Mouse (Mus musculus) embryonic facial prominence, embryonic 11.5 days (tissue): ENCODE results near the gene Irf2bp2. TPM values are rescaled to one million over a fixed set of nuclear protein-coding genes. Genes with fewer than 3 reads are reported as not detected.

Experiments used
- ATAC-seq: fragments of 200-750 bp; cut with Nextera tagmentation; replicated peaks from 2 replicates; pipeline ENCODE4 v1.8.0; 2017; ENCODE audit warnings: low read depth; ENCODE audit not compliant: insufficient number of reproducible peaks, low FRiP score, low TSS enrichment
- DNase-seq: peaks from one replicate; pipeline ENCODE4 v3.0.0-alpha.2; 2015; ENCODE audit warnings: low spot score
- H3K27ac ChIP-seq: fragments of 300-500 bp; sonication (generic); replicated peaks from 2 replicates; pipeline ENCODE4 v1.5.1; 2014; ENCODE audit warnings: mild to moderate bottlenecking, low read depth, low read length, control low read depth
- H3K27me3 ChIP-seq: fragments of 300-500 bp; sonication (generic); 2 replicates; pipeline ENCODE4 v1.6.1; 2014; ENCODE audit warnings: mild to moderate bottlenecking, low read length, moderate library complexity, mixed read lengths; ENCODE audit not compliant: control insufficient read depth, insufficient read depth
- H3K36me3 ChIP-seq: fragments of 300-500 bp; sonication (generic); replicated peaks from 2 replicates; pipeline ENCODE4 v1.6.1; 2014; ENCODE audit warnings: low read depth, mild to moderate bottlenecking, low read length, moderate library complexity, mixed read lengths; ENCODE audit not compliant: control insufficient read depth, insufficient read depth
- H3K4me1 ChIP-seq: fragments of 300-500 bp; sonication (generic); 2 replicates; pipeline ENCODE4 v1.6.1; 2014; ENCODE audit warnings: low read length, mixed read lengths; ENCODE audit not compliant: control insufficient read depth, insufficient read depth
- H3K4me2 ChIP-seq: fragments of 300-500 bp; sonication (generic); 2 replicates; pipeline ENCODE4 v1.6.1; 2014; ENCODE audit warnings: low read depth, mild to moderate bottlenecking, control low read depth, low read length, moderate library complexity
- H3K4me3 ChIP-seq: fragments of 300-500 bp; sonication (generic); 2 replicates; pipeline ENCODE4 v1.5.1; 2014; ENCODE audit warnings: low read depth, low read length, control low read depth
- H3K9ac ChIP-seq: fragments of 300-500 bp; sonication (generic); replicated peaks from 2 replicates; pipeline ENCODE4 v1.6.1; 2014; ENCODE audit warnings: mild to moderate bottlenecking, control low read depth, low read length
- H3K9me3 ChIP-seq: fragments of 300-500 bp; sonication (generic); replicated peaks from 2 replicates; pipeline ENCODE4 v1.6.1; 2016; ENCODE audit warnings: mild to moderate bottlenecking, low read length, inconsistent platforms, mixed read lengths; ENCODE audit not compliant: control insufficient read depth
- WGBS: fragments of 180-500 bp; shearing (Covaris S2); extraction: QIAGEN DNeasy Blood & Tissue Kit; methylation state at CpG from one replicate; pipeline ENCODE4 v1.1.7; 2014; 5-methylcytosine and 5-hydroxymethylcytosine counted together
- polyA plus RNA-seq: library from polyadenylated mRNA; unstranded; fragments of >200 nt; fragmentation: Nextera tagmentation; extraction: Ambion mirVana; gene quantifications from 2 replicates; pipeline ENCODE4 v1.2.1, GENCODE M21; 2014

Gene Irf2bp2
- polyA plus RNA-seq, 1 experiment from 2014 or later: 6.9 TPM

DNA sequence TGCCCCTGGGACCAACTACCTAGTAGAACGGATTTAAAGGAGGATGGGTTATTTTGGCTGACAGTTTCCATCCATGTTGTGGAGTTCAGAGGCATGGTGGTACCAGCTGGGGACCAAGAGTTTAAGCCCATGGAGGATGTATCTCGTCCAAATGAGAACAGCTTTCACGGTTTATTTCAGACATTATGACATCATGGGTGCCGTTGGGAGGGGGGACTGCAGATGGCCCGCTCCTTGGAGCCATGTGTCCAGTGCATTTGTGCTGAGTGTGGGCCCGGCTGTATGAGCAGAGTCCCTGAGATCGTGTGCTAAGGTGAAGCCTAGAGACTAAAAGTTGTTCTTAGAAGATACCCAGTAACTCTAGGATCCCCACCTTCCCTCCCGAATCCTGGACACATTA lies 50.4 kb downstream of the Irf2bp2 start:
- H3K27ac ChIP-seq: no peak overlapping the region
- H3K9ac ChIP-seq: no peak overlapping the region
- H3K4me3 ChIP-seq: no peak overlapping the region
- H3K4me1 ChIP-seq: peaks cover 5% of the 10 kb centered on the region; the same call in 1 of the 2 replicates
- 85% methylated on average over 8 of the region's 8 CpGs for WGBS
- H3K9me3 ChIP-seq: no peaks in the 10 kb centered on the region
- H3K4me2 ChIP-seq: no peak overlapping the region
- no peak for ATAC-seq
- DNase-seq: no peak
- H3K36me3 ChIP-seq: no peaks in the 10 kb centered on the region
- H3K27me3 ChIP-seq: no peaks in the 10 kb centered on the region

DNA sequence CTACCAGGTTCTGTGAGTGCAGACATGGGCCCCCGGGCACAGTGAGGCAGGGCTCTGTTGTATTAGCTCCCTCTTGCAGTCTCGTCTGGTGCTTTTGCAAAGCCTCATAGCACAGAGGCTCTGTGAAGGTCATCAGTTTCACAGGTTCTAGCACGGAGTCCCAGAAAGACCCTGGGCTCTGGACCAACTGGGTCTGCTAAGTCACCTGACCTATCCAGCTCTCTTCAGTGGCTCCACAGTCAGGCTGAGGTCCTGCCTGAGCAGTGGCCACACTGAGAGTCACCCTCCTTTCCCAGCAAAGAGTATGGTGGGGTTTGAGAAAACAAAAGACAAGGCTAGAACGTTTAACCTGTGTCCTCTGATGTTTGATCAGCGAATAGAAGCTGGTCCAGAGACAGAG lies 51.0 kb downstream of the Irf2bp2 start:
- Histone ChIP-seq H3K4me3 (no peak overlapping the region), H3K4me1 (peaks cover 5% of the 10 kb centered on the region; the same call in 1 of the 2 replicates), H3K9ac (no peak overlapping the region), H3K27ac (no peak overlapping the region), H3K36me3 (no peaks in the 10 kb centered on the region), H3K4me2 (no peak overlapping the region), H3K27me3 (no peaks in the 10 kb centered on the region), H3K9me3 (no peaks in the 10 kb centered on the region)
- 76% methylated on average over 5 of the region's 5 CpGs for WGBS
- no peak for ATAC-seq
- DNase-seq: no peak

DNA sequence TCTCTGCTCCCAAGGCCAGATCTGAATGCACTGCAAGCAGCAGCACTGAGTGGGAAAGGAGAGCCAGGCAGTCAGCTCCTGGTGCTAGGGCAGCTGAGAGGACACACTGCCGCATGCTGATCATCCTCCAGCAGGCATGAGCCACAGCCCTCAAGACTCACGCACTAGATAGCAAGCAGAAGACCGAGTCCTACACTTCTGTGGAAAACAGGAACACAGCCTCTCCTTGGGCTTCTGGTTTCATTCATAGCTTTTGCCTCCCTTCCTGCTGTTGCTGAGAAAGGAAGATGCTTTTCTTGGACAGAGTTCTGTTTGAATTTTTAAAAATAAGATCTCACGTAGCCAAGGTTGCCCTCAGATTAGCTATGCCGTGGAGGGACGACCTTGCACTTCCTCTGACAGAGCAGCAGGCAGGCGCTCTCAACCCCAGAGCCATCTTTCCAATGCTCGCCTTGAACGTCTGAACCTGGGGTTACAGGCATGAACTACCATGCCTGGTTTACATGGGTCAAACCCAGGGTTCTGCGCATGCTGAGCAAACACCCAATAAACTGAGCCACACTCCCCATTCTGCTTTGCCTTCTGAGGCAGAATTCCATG lies 51.6 kb downstream of the Irf2bp2 start:
- Histone ChIP-seq H3K27me3 (no peaks in the 10 kb centered on the region), H3K9me3 (no peaks in the 10 kb centered on the region), H3K36me3 (no peaks in the 10 kb centered on the region), H3K9ac (no peak overlapping the region), H3K4me1 (peaks cover 5% of the 10 kb centered on the region; the same call in 1 of the 2 replicates), H3K4me3 (no peak overlapping the region), H3K27ac (no peak overlapping the region), H3K4me2 (no peak overlapping the region)
- WGBS: 67% methylated on average over 10 of the region's 10 CpGs
- DNase-seq: no peak
- no peak for ATAC-seq

DNA sequence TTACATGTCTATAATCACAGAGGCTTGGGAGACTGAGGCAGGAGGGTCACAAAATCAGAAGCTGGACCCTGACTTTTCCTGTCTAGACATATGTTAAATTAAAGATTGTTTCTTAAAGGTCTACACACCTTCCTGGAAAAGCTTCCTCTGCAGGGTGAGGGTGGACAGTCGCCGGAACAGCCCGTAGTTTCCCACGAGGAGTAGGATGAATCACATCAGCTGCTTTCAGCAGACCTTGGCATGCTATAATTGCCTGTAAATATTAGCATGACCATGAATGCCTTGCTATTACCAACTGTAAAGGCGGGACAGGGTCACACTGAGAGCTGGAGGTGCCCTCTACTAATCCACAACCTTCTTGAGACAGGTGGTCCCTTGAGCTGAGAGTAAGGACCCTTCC lies 53.5 kb downstream of the Irf2bp2 start:
- DNase-seq (no peak), ATAC-seq (no peak)
- Histone ChIP-seq H3K27me3 (no peaks in the 10 kb centered on the region), H3K27ac (no peak overlapping the region), H3K36me3 (no peaks in the 10 kb centered on the region), H3K9ac (no peak overlapping the region), H3K4me3 (no peak overlapping the region), H3K4me1 (peaks cover 5% of the 10 kb centered on the region; the same call in 1 of the 2 replicates), H3K4me2 (no peak overlapping the region), H3K9me3 (no peaks in the 10 kb centered on the region)
- 86% methylated on average over 5 of the region's 5 CpGs for WGBS

DNA sequence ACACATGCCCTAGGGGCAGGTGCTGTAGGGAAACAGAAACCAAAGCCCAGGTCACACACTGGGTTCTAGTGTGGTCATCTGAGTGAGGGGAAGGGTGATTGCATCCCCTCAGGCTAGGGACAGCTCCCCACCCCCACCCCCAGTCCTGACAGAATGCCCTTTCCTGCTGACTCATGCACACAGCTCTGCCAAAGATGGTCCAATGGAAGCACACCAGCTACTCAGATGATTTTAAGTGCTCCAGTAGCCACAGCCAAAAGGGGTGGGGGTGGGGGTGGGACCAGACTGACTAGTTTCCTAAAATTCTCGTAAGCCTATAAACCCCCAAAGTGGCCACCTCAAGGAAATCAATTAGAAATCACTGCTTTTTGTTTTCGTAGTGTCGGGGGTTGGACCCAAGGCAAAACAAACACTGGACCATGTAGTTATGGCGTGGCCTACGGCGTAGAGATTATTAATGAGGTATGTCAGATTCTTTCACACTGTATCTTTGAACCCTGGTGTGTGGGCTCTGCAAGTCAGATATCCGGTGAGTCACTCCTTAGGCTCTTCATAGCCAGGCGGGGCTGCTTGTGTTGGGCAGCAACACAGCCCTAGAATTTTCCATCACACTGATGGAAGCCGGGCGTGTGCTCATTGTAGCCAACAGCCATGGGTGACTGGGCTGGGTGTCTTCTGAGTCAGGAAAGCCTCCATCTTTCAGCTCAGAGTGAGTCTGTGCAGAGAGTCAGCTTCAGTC lies 54.3 kb downstream of the Irf2bp2 start:
- no peak for DNase-seq
- H3K4me3 ChIP-seq: no peak overlapping the region
- no peaks in the 10 kb centered on the region for H3K36me3 ChIP-seq
- WGBS: 71% methylated on average over 10 of the region's 10 CpGs
- no peak overlapping the region for H3K9ac ChIP-seq
- no peak overlapping the region for H3K27ac ChIP-seq
- peaks cover 5% of the 10 kb centered on the region; the same call in 1 of the 2 replicates for H3K4me1 ChIP-seq
- no peak overlapping the region for H3K4me2 ChIP-seq
- no peaks in the 10 kb centered on the region for H3K27me3 ChIP-seq
- H3K9me3 ChIP-seq: no peaks in the 10 kb centered on the region
- ATAC-seq: peak; percentile 17; the same call in 1 of the 2 replicates

DNA sequence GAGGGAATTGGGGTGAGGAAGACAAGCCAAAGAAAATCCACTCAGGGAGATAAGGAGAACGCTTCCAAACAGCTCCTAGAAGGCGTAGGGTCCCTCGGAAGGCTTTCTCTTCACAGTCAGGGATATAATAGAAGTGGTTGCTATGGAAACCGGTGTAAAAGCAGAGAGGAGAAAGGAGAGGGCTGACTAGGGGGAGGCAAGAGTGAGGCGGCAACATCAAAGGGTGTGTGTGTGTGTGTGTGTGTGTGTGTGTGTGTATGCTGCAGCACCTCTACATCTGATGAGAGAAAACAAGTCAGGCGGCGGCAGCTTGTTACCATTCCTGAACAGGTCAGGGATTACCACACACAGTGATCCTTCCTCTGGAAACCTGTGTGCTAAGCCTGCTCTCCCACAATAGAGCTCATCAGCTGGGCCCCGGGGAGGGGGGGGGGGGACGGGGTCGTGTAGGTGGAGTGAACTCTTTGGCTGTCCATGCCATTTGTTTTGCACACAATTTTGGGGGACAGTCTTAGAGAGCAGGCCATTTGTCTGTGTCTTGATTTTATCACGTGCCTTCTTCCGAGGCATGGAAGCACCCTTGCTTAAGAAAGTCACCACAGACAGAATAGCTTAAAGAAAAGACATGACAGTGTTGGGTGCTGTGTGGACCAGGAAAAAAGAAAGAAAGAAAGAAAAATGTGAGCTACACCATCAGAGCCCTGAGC lies 55.0 kb downstream of the Irf2bp2 start:
- peaks cover 5% of the 10 kb centered on the region; the same call in 1 of the 2 replicates for H3K4me1 ChIP-seq
- ATAC-seq (peak; percentile 63), DNase-seq (peak; percentile 85)
- WGBS: 10% methylated on average over 12 of the region's 12 CpGs
- H3K9ac ChIP-seq: no peak overlapping the region
- H3K4me2 ChIP-seq: no peak overlapping the region; the same call in 1 of the 2 replicates
- peak overlapping the region; percentile 59; the same call in 1 of the 2 replicates for H3K27ac ChIP-seq
- no peaks in the 10 kb centered on the region for H3K27me3 ChIP-seq
- no peak overlapping the region for H3K4me3 ChIP-seq
- H3K36me3 ChIP-seq: no peaks in the 10 kb centered on the region
- H3K9me3 ChIP-seq: no peaks in the 10 kb centered on the region
